Mouse (Mus musculus) midbrain, embryonic 10.5 days (tissue): ENCODE measurements around the gene Wdr48. TPM values are rescaled to one million over a fixed set of nuclear protein-coding genes. Genes with fewer than 3 reads are reported as not detected.
A peak's percentile ranks its signal among the peaks of the same experiment; 100 is the strongest.

Experiments
- DNase-seq: peaks from one replicate; pipeline ENCODE4 v3.0.0-alpha.2; 2017; ENCODE audit warnings: low spot score
- H3K27ac ChIP-seq: fragments of 300-500 bp; sonication (generic); replicated peaks from 2 replicates; pipeline ENCODE4 v1.5.1; 2016; ENCODE audit warnings: mild to moderate bottlenecking
- H3K27me3 ChIP-seq: fragments of 300-500 bp; sonication (generic); 2 replicates; pipeline ENCODE4 v1.6.1; 2016; ENCODE audit warnings: low read depth, mild to moderate bottlenecking; ENCODE audit not compliant: poor library complexity, severe bottlenecking
- H3K36me3 ChIP-seq: fragments of 300-500 bp; sonication (generic); 2 replicates; pipeline ENCODE4 v1.6.1; 2016; ENCODE audit warnings: mild to moderate bottlenecking, moderate library complexity
- H3K4me1 ChIP-seq: fragments of 300-500 bp; sonication (generic); 2 replicates; pipeline ENCODE4 v1.6.1; 2016
- H3K4me3 ChIP-seq: fragments of 300-500 bp; sonication (generic); 2 replicates; pipeline ENCODE4 v1.5.1; 2016; ENCODE audit warnings: mild to moderate bottlenecking, moderate library complexity
- H3K9me3 ChIP-seq: fragments of 300-500 bp; sonication (generic); replicated peaks from 2 replicates; pipeline ENCODE4 v1.6.1; 2016; ENCODE audit warnings: mild to moderate bottlenecking
- WGBS: fragments of 180-500 bp; shearing (Covaris S2); methylation state at CpG from one replicate; pipeline ENCODE4 v1.1.7; 2016; 5-methylcytosine and 5-hydroxymethylcytosine counted together
- polyA plus RNA-seq: library from polyadenylated mRNA; unstranded; fragments of >200 nt; fragmentation: Nextera tagmentation; extraction: Ambion mirVana; gene quantifications from 2 replicates; pipeline ENCODE4 v1.2.1, GENCODE M21; 2016

The Wdr48 gene
- polyA plus RNA-seq, 1 experiment from 2014 or later = 65.8 TPM

GRCm38 (mm10) chr9:119962987-119963667, 68.4 kb downstream of the Wdr48 start:
- 12% methylated on average over 21 of the region's 21 CpGs for WGBS
- no peaks in the 10 kb centered on the region for H3K9me3 ChIP-seq
- no peaks in the 10 kb centered on the region for H3K36me3 ChIP-seq
- H3K27me3 ChIP-seq = peaks cover 12% of the 10 kb centered on the region
- H3K4me3 ChIP-seq = peak overlapping the region; percentile 38
- H3K4me1 ChIP-seq = peaks cover 11% of the 10 kb centered on the region
- DNase-seq = peak; percentile 78
- H3K27ac ChIP-seq = peak overlapping the region; percentile 52; the same call in 1 of the 2 replicates

DNA sequence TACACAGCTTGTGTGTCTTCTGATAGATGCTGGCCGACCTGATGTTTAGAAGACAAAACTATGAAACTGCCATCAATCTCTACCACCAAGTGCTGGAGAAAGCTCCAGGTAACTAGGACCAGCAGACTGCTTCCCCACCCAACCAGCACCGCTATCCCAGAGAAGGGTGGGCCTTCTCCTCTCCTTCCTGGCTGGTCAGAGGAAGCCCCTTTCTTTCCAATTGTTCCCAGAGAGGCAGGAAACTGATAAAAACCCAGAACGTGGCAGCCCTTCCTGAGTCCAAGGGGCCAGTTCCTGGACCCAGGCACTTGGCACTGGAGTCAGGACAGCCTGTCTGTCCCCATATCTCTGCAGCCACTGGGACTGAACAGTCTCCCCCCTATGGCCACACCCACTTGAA, 69.5 kb downstream of the Wdr48 start:
- no peak for DNase-seq
- H3K27me3 ChIP-seq = peaks cover 12% of the 10 kb centered on the region
- 81% methylated on average over 3 of the region's 3 CpGs for WGBS

DNA sequence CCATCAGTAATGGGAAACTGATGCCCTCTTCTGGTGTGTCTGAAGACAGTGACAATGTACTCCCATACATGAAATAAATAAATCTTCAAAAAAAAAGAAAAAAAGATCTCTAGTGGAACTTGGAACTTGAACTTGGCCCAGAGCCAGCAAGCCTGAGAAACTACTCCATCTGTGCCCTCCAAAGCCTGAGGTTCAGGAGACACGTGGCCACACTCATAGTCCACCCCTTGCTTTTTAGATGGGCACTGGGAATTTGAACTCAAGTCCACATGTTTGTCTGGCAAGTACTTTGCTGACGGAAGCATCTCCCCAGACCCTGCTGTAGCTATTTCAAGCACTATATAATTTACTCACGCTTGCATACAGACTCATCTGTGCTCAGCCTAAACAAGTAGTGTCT, 70.5 kb downstream of the Wdr48 start:
- Histone ChIP-seq H3K4me1 (peaks cover 14% of the 10 kb centered on the region), H3K27ac (no peak overlapping the region), H3K4me3 (no peak overlapping the region), H3K9me3 (no peaks in the 10 kb centered on the region), H3K36me3 (no peaks in the 10 kb centered on the region), H3K27me3 (peaks cover 12% of the 10 kb centered on the region)
- DNase-seq = no peak
- WGBS = 89% methylated on average over 3 of the region's 3 CpGs

More for the DNA sequence above, 69.5 kb downstream of the Wdr48 start:
- Histone ChIP-seq H3K27ac (no peak overlapping the region), H3K9me3 (no peaks in the 10 kb centered on the region), H3K36me3 (no peaks in the 10 kb centered on the region), H3K4me3 (no peak overlapping the region), H3K4me1 (peaks cover 11% of the 10 kb centered on the region)

GRCm38 (mm10) chr9:119966221-119966910, 71.7 kb downstream of the Wdr48 start:
- Histone ChIP-seq H3K27me3 (peaks cover 12% of the 10 kb centered on the region), H3K4me1 (peaks cover 22% of the 10 kb centered on the region), H3K9me3 (no peaks in the 10 kb centered on the region), H3K36me3 (no peaks in the 10 kb centered on the region), H3K4me3 (no peak overlapping the region), H3K27ac (no peak overlapping the region)
- WGBS = 86% methylated on average over 26 of the region's 26 CpGs
- no peak for DNase-seq

GRCm38 (mm10) chr9:119969811-119970210, 75.1 kb downstream of the Wdr48 start:
- 87% methylated on average over 7 of the region's 7 CpGs for WGBS
- Histone ChIP-seq H3K27ac (no peak overlapping the region), H3K36me3 (peaks cover 30% of the 10 kb centered on the region), H3K4me1 (peaks cover 11% of the 10 kb centered on the region), H3K27me3 (no peaks in the 10 kb centered on the region), H3K9me3 (no peaks in the 10 kb centered on the region), H3K4me3 (no peak overlapping the region)
- no peak for DNase-seq

GRCm38 (mm10) chr9:119970221-119970620, 75.5 kb downstream of the Wdr48 start:
- no peaks in the 10 kb centered on the region for H3K9me3 ChIP-seq
- peak; percentile 33 for DNase-seq
- H3K27me3 ChIP-seq = no peaks in the 10 kb centered on the region
- 46% methylated on average over 6 of the region's 6 CpGs for WGBS
- 0 out of 2 replicates have a peak overlapping the region, but pooled peaks have one; percentile 9 for H3K27ac ChIP-seq
- no peak overlapping the region for H3K4me3 ChIP-seq
- peaks cover 32% of the 10 kb centered on the region for H3K36me3 ChIP-seq
- H3K4me1 ChIP-seq = peaks cover 11% of the 10 kb centered on the region

- Histone ChIP-seq H3K9me3 (no peaks in the 10 kb centered on the region), H3K4me1 (peaks cover 11% of the 10 kb centered on the region), H3K27me3 (no peaks in the 10 kb centered on the region), H3K36me3 (peaks cover 33% of the 10 kb centered on the region), H3K27ac (peak overlapping the region; percentile 9; the same call in 1 of the 2 replicates), H3K4me3 (no peak overlapping the region)
- no peak for DNase-seq
- WGBS = 90% methylated on average over 7 of the region's 7 CpGs
Measured at GRCm38 (mm10) chr9:119970763-119971656, 76.3 kb downstream of the Wdr48 start.

- no peak for DNase-seq
- H3K36me3 ChIP-seq = peaks cover 33% of the 10 kb centered on the region
- no peak overlapping the region for H3K4me3 ChIP-seq
- WGBS = 93% methylated on average over 10 of the region's 10 CpGs
- H3K27ac ChIP-seq = no peak overlapping the region
- no peaks in the 10 kb centered on the region for H3K9me3 ChIP-seq
- H3K27me3 ChIP-seq = no peaks in the 10 kb centered on the region
- H3K4me1 ChIP-seq = peaks cover 18% of the 10 kb centered on the region
Measured at GRCm38 (mm10) chr9:119972166-119972565, 77.5 kb downstream of the Wdr48 start.

DNA sequence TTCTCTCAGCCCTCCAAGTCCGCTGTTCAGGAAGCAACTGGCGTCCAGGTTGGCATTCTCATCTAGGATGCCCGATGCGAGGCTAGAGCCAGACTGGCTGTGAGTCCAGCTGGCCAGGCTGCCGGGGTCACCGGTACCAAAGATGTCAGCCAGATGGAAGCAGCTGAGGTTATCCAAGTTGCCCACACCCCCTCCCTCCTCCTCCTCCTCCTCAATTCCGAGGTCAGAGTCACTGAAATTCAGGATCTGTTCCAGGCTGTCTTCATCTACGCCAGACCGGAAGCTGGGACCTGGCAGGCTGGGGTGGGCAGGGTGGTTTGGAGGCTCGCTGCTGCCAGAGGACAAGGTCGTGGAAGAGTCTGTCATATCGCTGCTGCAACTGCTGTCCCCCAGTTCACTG, 77.9 kb downstream of the Wdr48 start:
- 94% methylated on average over 12 of the region's 12 CpGs for WGBS
- Histone ChIP-seq H3K4me1 (peaks cover 22% of the 10 kb centered on the region), H3K9me3 (no peaks in the 10 kb centered on the region), H3K27me3 (no peaks in the 10 kb centered on the region), H3K27ac (no peak overlapping the region), H3K4me3 (no peak overlapping the region), H3K36me3 (peaks cover 33% of the 10 kb centered on the region)
- DNase-seq = no peak

GRCm38 (mm10) chr9:119973281-119973680, 78.6 kb downstream of the Wdr48 start:
- H3K4me1 ChIP-seq = peaks cover 29% of the 10 kb centered on the region
- no peaks in the 10 kb centered on the region for H3K9me3 ChIP-seq
- 93% methylated on average over 23 of the region's 23 CpGs for WGBS
- peaks cover 33% of the 10 kb centered on the region for H3K36me3 ChIP-seq
- no peak overlapping the region for H3K4me3 ChIP-seq
- no peak overlapping the region for H3K27ac ChIP-seq
- H3K27me3 ChIP-seq = no peaks in the 10 kb centered on the region
- DNase-seq = no peak

DNA sequence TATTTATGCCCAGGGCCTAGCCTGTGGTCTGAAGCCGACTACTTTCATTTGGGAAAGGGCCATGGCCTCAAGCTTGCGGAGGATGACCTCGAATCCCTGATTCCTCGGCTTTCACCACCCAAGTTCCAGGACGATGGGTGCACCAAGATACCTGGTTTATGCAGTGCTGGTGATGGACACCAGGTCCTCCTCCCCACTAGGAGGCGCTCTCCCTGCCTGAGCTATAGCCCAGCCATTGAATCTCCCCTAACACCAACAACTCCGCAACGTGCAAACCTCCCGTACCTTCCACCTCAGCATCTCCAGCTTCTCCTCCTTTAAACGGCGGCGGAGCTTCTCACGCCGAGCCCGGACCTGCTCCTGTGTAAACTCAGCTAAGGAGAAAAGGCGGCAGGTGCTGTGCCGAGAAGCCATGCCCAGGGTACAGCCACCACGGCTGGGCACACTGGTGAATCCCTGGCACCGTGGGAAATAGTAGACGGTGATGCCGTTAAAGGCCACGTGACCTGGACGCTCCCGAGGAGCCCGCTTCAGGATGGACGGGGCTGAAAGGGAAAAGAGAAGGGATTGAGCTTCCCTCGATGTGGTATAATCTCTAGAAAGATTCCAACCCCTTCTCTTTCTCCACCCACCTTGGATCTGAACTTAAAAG, 79.3 kb downstream of the Wdr48 start:
- Histone ChIP-seq H3K9me3 (no peaks in the 10 kb centered on the region), H3K4me3 (no peak overlapping the region), H3K27me3 (no peaks in the 10 kb centered on the region), H3K4me1 (peaks cover 36% of the 10 kb centered on the region), H3K27ac (no peak overlapping the region), H3K36me3 (peaks cover 33% of the 10 kb centered on the region)
- no peak for DNase-seq
- WGBS = 94% methylated on average over 27 of the region's 27 CpGs

DNA sequence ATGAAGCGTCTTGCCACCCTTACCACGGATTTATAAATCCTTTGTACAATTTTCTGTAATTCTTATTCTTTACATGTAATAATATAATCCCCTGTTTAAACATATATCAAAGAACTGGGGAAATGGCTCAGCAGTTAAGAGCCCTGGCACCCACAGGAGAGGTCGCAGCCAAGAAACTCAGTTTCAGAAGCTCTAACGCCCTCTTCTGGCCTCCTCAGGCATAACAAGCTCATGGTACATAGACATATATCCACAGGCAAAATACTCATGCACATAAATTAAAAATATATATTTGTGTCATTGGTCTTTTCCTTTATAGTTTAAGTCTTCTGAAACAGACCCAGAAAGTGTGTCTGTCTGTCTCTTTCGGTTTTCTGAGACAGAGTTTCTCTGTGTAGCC, 79.9 kb downstream of the Wdr48 start:
- Histone ChIP-seq H3K4me3 (no peak overlapping the region), H3K27ac (no peak overlapping the region), H3K9me3 (no peaks in the 10 kb centered on the region), H3K27me3 (no peaks in the 10 kb centered on the region), H3K36me3 (peaks cover 33% of the 10 kb centered on the region), H3K4me1 (peaks cover 42% of the 10 kb centered on the region)
- DNase-seq = no peak
- WGBS = 82% methylated on average over 5 of the region's 5 CpGs
